Mouse (Mus musculus) ES-Bruce4 (cell line): Measurements from ENCODE around the gene Kif2c.

ENCODE experiments used
- CTCF ChIP-seq: IDR thresholded peaks from one replicate; pipeline ENCODE4 v1.8.1; 2011; ENCODE audit warnings: low read depth, low read length
- POLR2A ChIP-seq: IDR thresholded peaks from one replicate; pipeline ENCODE4 v1.8.1; 2011; ENCODE audit warnings: low read length; ENCODE audit not compliant: insufficient read depth

DNA sequence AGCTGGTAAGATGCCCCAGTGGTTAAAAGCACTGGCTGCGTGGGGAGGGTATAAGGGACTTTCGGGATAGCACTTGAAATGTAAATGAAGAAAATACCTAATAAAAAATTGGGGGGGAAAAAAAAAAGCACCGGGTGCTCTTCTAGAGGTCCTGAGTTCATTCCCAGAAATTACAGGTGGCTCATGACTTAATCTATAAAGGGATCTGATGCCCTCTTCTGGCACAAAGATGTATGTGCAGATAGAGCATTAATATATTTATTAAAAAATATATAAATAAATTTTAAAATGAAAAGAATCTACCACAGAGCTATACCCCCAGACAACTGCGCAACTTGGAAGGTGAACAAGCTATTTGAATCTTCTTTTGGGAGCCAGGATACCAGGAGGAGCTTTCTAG, 41.8 kb downstream of the Kif2c start:
- TF ChIP-seq CTCF (no peak), POLR2A (no peak)
